Mouse (Mus musculus) large intestine, adult 2 months (tissue): ENCODE data around the gene Bcr. TPM values are rescaled to one million over a fixed set of nuclear protein-coding genes. Genes with fewer than 3 reads are reported as not detected.

ENCODE experiments used
- DNase-seq: peaks from one replicate; pipeline ENCODE4 v3.0.0-alpha.2; 2012; ENCODE audit warnings: low read depth, low spot score
- WGBS: fragments of 180-500 bp; shearing (Covaris S2); methylation state at CpG from one replicate; pipeline ENCODE4 v1.1.7; 2018; 5-methylcytosine and 5-hydroxymethylcytosine counted together
- polyA plus RNA-seq: library from polyadenylated mRNA; depleted of rRNA; stranded (reverse); fragments of >200 nt; gene quantifications from 2 replicates; pipeline ENCODE4 v1.2.3, GENCODE M21; 2012

Bcr gene
- polyA plus RNA-seq, 1 experiment = 29.2 TPM

- DNase-seq = no peak
- 51% methylated on average over 6 of the region's 6 CpGs for WGBS
Measured at GRCm38 (mm10) chr10:75054125-75054524, 6.3 kb upstream of the Bcr start.

- DNase-seq = no peak
- WGBS = 82% methylated on average over 5 of the region's 5 CpGs
Measured at GRCm38 (mm10) chr10:75055672-75056071, 4.7 kb upstream of the Bcr start.

GRCm38 (mm10) chr10:75056255-75056654 is 4.1 kb upstream of the Bcr start:
- 44% methylated on average over 4 of the region's 4 CpGs for WGBS
- DNase-seq = no peak

GRCm38 (mm10) chr10:75058336-75058735 is 2.1 kb upstream of the Bcr start:
- 70% methylated on average over 8 of the region's 8 CpGs for WGBS
- no peak for DNase-seq

- no peak for DNase-seq
- 50% methylated on average over 9 of the region's 9 CpGs for WGBS
Measured at GRCm38 (mm10) chr10:75058761-75059395, 1.5 kb upstream of the Bcr start.

- WGBS = 1% methylated on average over 11 of the region's 11 CpGs
- peak; percentile 72 for DNase-seq
Measured at GRCm38 (mm10) chr10:75059396-75059795, 996 bp upstream of the Bcr start.

GRCm38 (mm10) chr10:75060843-75061235 is 447 bp downstream of the Bcr start:
- under 1% methylated on average over 31 of the region's 48 CpGs for WGBS
- no peak for DNase-seq

- WGBS = 14% methylated on average over 71 of the region's 71 CpGs
- DNase-seq = no peak
Measured at GRCm38 (mm10) chr10:75061341-75062188, 1.2 kb downstream of the Bcr start.

GRCm38 (mm10) chr10:75062189-75062561 is 1.8 kb downstream of the Bcr start:
- 54% methylated on average over 6 of the region's 6 CpGs for WGBS
- no peak for DNase-seq

- 51% methylated on average over 6 of the region's 6 CpGs for WGBS
- DNase-seq = no peak
Measured at GRCm38 (mm10) chr10:75062621-75063020, 2.2 kb downstream of the Bcr start.

- no peak for DNase-seq
- 36% methylated on average over 12 of the region's 12 CpGs for WGBS
Measured at GRCm38 (mm10) chr10:75063301-75063965, 3.0 kb downstream of the Bcr start.

GRCm38 (mm10) chr10:75065691-75066090 is 5.3 kb downstream of the Bcr start:
- WGBS = 79% methylated on average over 6 of the region's 6 CpGs
- DNase-seq = no peak

GRCm38 (mm10) chr10:75067446-75067845 is 7.1 kb downstream of the Bcr start:
- no peak for DNase-seq

GRCm38 (mm10) chr10:75068086-75068485 is 7.7 kb downstream of the Bcr start:
- no peak for DNase-seq
- 35% methylated on average over 2 of the region's 2 CpGs for WGBS

- WGBS = 23% methylated on average over 12 of the region's 12 CpGs
- no peak for DNase-seq
Measured at GRCm38 (mm10) chr10:75068624-75069328, 8.4 kb downstream of the Bcr start.

- 68% methylated on average over 11 of the region's 11 CpGs for WGBS
Measured at GRCm38 (mm10) chr10:75070281-75070976, 10.0 kb downstream of the Bcr start.

GRCm38 (mm10) chr10:75075665-75076064 is 15.3 kb downstream of the Bcr start:
- 55% methylated on average over 5 of the region's 5 CpGs for WGBS
- no peak for DNase-seq

More at GRCm38 (mm10) chr10:75070281-75070976, 10.0 kb downstream of the Bcr start:
- no peak for DNase-seq

- 74% methylated on average over 14 of the region's 14 CpGs for WGBS
Measured at GRCm38 (mm10) chr10:75078174-75079128, 18.1 kb downstream of the Bcr start.

More at GRCm38 (mm10) chr10:75078174-75079128, 18.1 kb downstream of the Bcr start:
- DNase-seq = no peak
